Mouse (Mus musculus) stomach, embryonic 14.5 days (tissue): ENCODE data around the gene Eif3b. TPM values are rescaled to one million over a fixed set of nuclear protein-coding genes. Genes with fewer than 3 reads are reported as not detected.
"Not testable (repeated sequence)": the region's sequence is repeated elsewhere in the genome, so short reads cannot be mapped to it uniquely, and the experiment has no call there.

Experiments used
- ATAC-seq: fragments of 200-750 bp; cut with Nextera tagmentation; 2 replicates; pipeline ENCODE4 v1.8.0; 2017; ENCODE audit warnings: low read depth, moderate TSS enrichment; ENCODE audit not compliant: insufficient number of reproducible peaks, insufficient read depth, low FRiP score
- H3K27ac ChIP-seq: fragments of 300-500 bp; sonication (generic); 2 replicates; pipeline ENCODE4 v1.5.1; 2014; ENCODE audit warnings: mild to moderate bottlenecking, low read length, moderate library complexity, mixed read lengths
- H3K27me3 ChIP-seq: fragments of 300-500 bp; sonication (generic); 2 replicates; pipeline ENCODE4 v1.6.1; 2014; ENCODE audit warnings: low read length, control low read depth, mixed read lengths; ENCODE audit not compliant: control insufficient read depth, insufficient read depth
- H3K36me3 ChIP-seq: fragments of 300-500 bp; sonication (generic); 2 replicates; pipeline ENCODE4 v1.6.1; 2014; ENCODE audit warnings: mild to moderate bottlenecking, control low read depth, low read length, moderate library complexity, mixed read lengths; ENCODE audit not compliant: control insufficient read depth, insufficient read depth
- H3K4me1 ChIP-seq: fragments of 300-500 bp; sonication (generic); 2 replicates; pipeline ENCODE4 v1.6.1; 2014; ENCODE audit warnings: low read length, control low read depth, mixed read lengths; ENCODE audit not compliant: control insufficient read depth, insufficient read depth
- H3K4me2 ChIP-seq: fragments of 300-500 bp; sonication (generic); replicated peaks from 2 replicates; pipeline ENCODE4 v1.6.1; 2014; ENCODE audit warnings: low read depth, low read length, control low read depth
- H3K4me3 ChIP-seq: fragments of 300-500 bp; sonication (generic); 2 replicates; pipeline ENCODE4 v1.5.1; 2014; ENCODE audit warnings: low read depth, low read length, control low read depth
- H3K9ac ChIP-seq: fragments of 300-500 bp; sonication (generic); replicated peaks from 2 replicates; pipeline ENCODE4 v1.6.1; 2014; ENCODE audit warnings: low read depth, mild to moderate bottlenecking, control low read depth, low read length, moderate library complexity, mixed read lengths
- H3K9me3 ChIP-seq: fragments of 300-500 bp; sonication (generic); 2 replicates; pipeline ENCODE4 v1.6.1; 2016; ENCODE audit warnings: low read depth, low read length, control low read depth; ENCODE audit not compliant: control insufficient read depth
- WGBS: fragments of 180-500 bp; shearing (Covaris S2); extraction: QIAGEN DNeasy Blood & Tissue Kit; methylation state at CpG from one replicate; pipeline ENCODE4 v1.1.7; 2014; 5-methylcytosine and 5-hydroxymethylcytosine counted together
- polyA plus RNA-seq: library from polyadenylated mRNA; unstranded; fragments of >200 nt; fragmentation: Nextera tagmentation; extraction: Ambion mirVana; gene quantifications from 2 replicates; pipeline ENCODE4 v1.2.1, GENCODE M21; 2014

The Eif3b gene
- polyA plus RNA-seq, 1 experiment from 2014 or later, result 125 TPM

DNA sequence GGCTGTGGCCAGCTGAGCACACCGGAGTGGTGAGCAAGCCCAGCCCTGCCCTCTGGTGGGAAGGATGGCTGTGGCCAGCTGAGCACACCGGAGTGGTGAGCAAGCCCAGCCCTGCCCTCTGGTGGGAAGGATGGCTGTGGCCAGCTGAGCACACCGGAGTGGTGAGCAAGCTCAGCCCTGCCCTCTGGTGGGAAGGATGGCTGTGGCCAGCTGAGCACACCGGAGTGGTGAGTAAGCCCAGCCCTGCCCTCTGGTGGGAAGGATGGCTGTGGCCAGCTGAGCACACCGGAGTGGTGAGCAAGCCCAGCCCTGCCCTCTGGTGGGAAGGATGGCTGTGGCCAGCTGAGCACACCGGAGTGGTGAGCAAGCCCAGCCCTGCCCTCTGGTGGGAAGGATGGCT, 20.0 kb downstream of the Eif3b start:
- H3K4me3 ChIP-seq, H3K4me2 ChIP-seq, H3K9ac ChIP-seq, H3K9me3 ChIP-seq, H3K27me3 ChIP-seq, H3K4me1 ChIP-seq, H3K27ac ChIP-seq, ATAC-seq: not testable (repeated sequence)
- 90% methylated on average over 2 of the region's 6 CpGs for WGBS
- peaks cover 80% of the 10 kb centered on the region for H3K36me3 ChIP-seq

DNA sequence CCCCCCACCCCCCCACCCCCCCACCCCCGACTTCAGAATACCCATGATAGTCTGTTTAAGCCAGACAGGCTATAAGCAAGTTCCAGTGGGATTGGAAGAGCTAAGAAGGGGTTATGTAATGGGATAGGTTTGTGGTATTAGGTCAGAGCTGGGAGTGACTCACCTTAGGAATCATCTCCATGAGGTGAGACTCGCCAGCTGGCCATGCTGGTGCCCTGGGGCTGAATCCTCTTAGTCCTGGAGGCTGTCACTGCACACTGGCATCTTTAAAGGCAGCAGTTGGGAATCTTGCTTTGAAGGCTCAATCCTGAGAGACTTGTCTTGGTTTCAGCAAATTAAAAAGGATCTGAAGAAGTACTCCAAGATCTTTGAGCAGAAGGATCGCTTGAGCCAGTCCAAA, 22.3 kb downstream of the Eif3b start:
- ATAC-seq, result no peak
- Histone ChIP-seq H3K36me3 (peaks cover 69% of the 10 kb centered on the region), H3K4me2 (no peak overlapping the region), H3K9me3 (no peaks in the 10 kb centered on the region), H3K9ac (no peak overlapping the region), H3K4me1 (no peaks in the 10 kb centered on the region), H3K4me3 (no peak overlapping the region), H3K27ac (no peak overlapping the region), H3K27me3 (no peaks in the 10 kb centered on the region)
- 96% methylated on average over 3 of the region's 3 CpGs for WGBS

DNA sequence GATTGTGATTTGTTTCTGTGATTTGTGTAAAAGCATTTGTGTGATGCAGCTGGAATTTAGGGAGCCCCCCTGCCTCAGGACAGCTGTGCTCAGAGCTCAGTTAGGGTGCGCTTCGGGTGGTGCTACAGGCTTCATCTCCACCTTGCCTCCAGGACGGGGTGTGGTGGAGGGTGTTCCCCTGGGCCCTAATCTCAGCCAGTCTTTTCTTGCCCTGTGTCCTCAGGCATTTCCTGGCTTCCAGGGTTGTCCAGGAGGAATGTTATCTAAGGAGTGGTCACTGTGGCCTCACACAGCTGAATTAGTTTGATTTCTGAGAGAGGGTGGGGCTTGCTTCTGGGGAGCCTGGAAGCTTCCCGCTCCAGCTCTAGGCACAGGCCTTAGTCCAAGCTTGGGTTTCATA, 24.9 kb downstream of the Eif3b start:
- Histone ChIP-seq H3K9me3 (no peaks in the 10 kb centered on the region), H3K9ac (no peak overlapping the region), H3K4me1 (no peaks in the 10 kb centered on the region), H3K4me2 (no peak overlapping the region), H3K4me3 (no peak overlapping the region), H3K27ac (peak overlapping the region; percentile 15; the same call in 1 of the 2 replicates), H3K36me3 (peaks cover 49% of the 10 kb centered on the region), H3K27me3 (no peaks in the 10 kb centered on the region)
- whole genome bisulfite sequencing, result 88% methylated on average over 4 of the region's 4 CpGs
- peak; percentile 51; the same call in 1 of the 2 replicates for ATAC-seq

DNA sequence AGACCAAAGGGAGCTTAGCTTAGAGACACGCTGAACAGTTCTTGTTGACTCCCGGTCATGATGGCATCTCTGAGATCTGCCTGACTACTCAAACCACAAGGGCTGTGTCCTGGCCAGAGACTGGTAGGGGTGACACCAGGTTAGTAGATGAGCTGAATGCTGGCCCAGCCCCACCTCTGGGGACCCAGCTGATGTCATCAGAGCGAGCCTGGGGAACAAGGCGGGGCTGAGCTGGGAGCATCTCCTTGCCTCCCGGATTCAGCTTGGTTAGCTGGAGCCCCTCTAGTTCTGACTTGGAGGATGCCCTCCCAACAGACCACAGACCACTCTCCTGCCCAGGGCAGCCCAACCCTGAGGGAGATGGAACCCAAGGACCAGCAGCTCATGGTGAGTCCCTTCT, 26.2 kb downstream of the Eif3b start, which contains the start of gene Gm4869:
TSS of gene Gm4869 (plus strand) at position 301 of the 400 bp plus-strand sequence.
- H3K27me3 ChIP-seq, result no peaks in the 10 kb centered on the region
- no peaks in the 10 kb centered on the region for H3K9me3 ChIP-seq
- H3K36me3 ChIP-seq, result peaks cover 40% of the 10 kb centered on the region
- ATAC-seq, result no peak
- H3K4me3 ChIP-seq, result no peak within 1 kb of the TSS
- WGBS, result 83% methylated on average over 5 of the region's 5 CpGs
- no peak within 1 kb of the TSS for H3K9ac ChIP-seq
- H3K27ac ChIP-seq, result no peak within 1 kb of the TSS
- no peak within 1 kb of the TSS for H3K4me2 ChIP-seq
- no peaks in the 10 kb centered on the region for H3K4me1 ChIP-seq

DNA sequence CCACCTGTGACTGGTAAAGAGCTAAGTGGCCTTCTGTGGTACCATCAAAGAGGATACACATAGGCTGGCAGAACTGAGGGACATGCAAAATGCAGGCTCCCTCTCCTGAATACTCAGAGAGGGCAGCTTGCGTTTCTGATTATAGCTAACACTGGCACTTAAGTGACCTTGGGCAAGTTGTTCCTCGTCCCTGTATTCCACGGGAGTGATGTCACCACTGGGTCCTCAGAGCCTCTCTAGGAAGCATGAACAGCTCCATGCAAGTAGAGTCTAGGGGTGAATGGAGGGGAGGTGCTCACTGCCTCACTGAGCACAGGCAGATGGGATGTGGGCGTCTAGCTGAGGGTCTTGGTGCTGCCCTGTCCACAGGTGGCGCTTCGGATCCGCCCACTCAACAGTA, 26.9 kb downstream of the Eif3b start:
- Histone ChIP-seq H3K9me3 (no peaks in the 10 kb centered on the region), H3K4me3 (no peak overlapping the region), H3K27ac (no peak overlapping the region), H3K4me1 (no peaks in the 10 kb centered on the region), H3K27me3 (no peaks in the 10 kb centered on the region), H3K9ac (no peak overlapping the region), H3K36me3 (peaks cover 33% of the 10 kb centered on the region), H3K4me2 (no peak overlapping the region)
- ATAC-seq, result no peak
- 79% methylated on average over 7 of the region's 7 CpGs for WGBS

DNA sequence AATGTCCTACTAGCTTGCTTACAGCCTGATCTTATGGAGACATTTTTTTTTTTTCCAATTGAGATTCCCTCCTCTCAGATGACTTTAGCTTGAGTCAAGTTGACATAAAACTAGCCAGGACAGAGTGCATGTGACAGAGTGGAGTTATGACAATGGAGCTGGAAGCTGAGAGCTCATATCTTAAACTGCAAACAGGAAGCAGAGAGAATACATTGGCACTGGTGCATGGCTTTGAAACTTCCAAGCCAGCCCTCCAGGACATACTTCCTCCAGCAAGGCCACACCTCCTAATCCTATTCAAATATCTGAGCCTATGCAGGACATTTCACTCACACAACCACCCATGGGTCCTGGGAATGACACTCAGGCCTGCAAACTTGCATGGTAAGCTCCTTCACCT, 35.4 kb downstream of the Eif3b start:
- Histone ChIP-seq H3K4me2 (no peak overlapping the region), H3K27ac (no peak overlapping the region), H3K27me3 (no peaks in the 10 kb centered on the region), H3K4me3 (no peak overlapping the region), H3K9me3 (no peaks in the 10 kb centered on the region), H3K4me1 (no peaks in the 10 kb centered on the region), H3K36me3 (no peaks in the 10 kb centered on the region), H3K9ac (no peak overlapping the region)
- ATAC-seq, result no peak

DNA sequence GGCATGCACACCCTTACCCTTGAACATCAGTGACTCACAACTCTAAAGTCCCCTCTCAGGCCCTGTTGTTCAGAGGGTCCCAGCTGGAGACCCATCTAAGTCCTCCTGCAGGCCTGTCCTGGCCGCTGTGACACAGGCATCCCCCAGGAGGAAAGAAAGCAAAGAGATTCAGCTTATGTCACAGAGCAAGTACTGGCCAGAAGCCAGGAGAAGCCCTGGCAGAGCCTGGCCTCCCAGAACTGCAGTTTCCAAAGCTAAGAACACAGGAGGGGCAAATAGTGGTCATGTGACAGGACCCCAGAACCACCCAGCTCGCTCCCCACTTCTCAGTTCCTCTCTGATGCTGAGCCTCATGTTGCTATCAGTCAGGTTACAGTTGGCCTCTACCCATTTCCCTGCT, 36.3 kb downstream of the Eif3b start:
- Histone ChIP-seq H3K27ac (no peak overlapping the region), H3K9ac (no peak overlapping the region), H3K4me3 (no peak overlapping the region), H3K9me3 (no peaks in the 10 kb centered on the region), H3K36me3 (no peaks in the 10 kb centered on the region), H3K4me1 (no peaks in the 10 kb centered on the region), H3K4me2 (no peak overlapping the region), H3K27me3 (no peaks in the 10 kb centered on the region)
- no peak for ATAC-seq
- WGBS, result 68% methylated on average over 2 of the region's 2 CpGs

DNA sequence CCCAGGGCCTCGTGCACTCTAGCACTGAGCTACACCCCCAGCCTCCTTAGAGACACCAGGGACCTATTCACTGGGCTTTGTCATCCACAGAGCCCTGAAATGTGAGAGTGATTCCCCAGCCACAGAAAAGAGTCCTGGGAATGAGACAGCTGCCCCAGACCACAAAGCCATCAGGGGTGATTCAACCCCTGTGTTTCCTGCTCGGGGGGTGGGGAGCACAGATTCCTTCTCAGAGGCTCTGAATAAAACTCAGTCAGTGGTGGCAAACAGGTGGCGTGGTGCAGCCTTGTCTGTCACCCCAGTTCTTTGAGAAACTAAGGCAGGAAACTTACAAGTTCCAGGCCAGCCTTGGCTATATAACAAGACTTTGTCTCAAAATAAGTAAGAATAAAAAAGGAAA, 42.3 kb downstream of the Eif3b start:
- H3K27ac ChIP-seq, result no peak overlapping the region
- H3K4me3 ChIP-seq, result no peak overlapping the region
- WGBS, result 76% methylated on average over 3 of the region's 3 CpGs
- H3K4me2 ChIP-seq, result no peak overlapping the region
- ATAC-seq, result no peak
- H3K9ac ChIP-seq, result no peak overlapping the region
- no peaks in the 10 kb centered on the region for H3K4me1 ChIP-seq
- no peaks in the 10 kb centered on the region for H3K27me3 ChIP-seq
- no peaks in the 10 kb centered on the region for H3K36me3 ChIP-seq
- H3K9me3 ChIP-seq, result peaks cover 11% of the 10 kb centered on the region; the same call in 1 of the 2 replicates

DNA sequence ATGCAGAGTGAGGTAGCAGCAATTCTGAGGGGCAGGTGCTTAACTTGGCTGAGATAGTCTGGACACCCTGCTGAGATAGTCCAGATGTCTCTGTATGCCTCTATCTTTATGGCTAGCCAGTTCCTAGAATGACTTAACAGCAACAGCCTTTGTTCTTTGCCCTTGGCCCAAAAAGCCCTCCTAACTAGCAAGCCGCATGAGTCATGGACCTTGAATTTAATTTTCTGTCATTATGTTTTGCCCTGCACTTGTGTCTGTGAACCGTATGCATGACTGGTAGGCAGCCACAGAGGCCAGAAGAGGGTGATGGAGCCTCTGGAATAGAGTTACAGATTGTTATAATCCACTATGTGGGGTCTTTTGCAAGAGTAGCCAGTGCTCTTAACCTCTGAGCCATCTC, 44.0 kb downstream of the Eif3b start:
- H3K4me2 ChIP-seq, H3K36me3 ChIP-seq, H3K4me3 ChIP-seq, H3K4me1 ChIP-seq, H3K27ac ChIP-seq, ATAC-seq, H3K27me3 ChIP-seq, H3K9ac ChIP-seq: not testable (repeated sequence)
- H3K9me3 ChIP-seq, result peaks cover 11% of the 10 kb centered on the region; the same call in 1 of the 2 replicates
- whole genome bisulfite sequencing, result 87% methylated on average over 2 of the region's 2 CpGs
